Mouse (Mus musculus) liver, postnatal 0 days (tissue): Measurements from ENCODE around the gene B3gnt7.

Experiments used
- CTCF ChIP-seq: sonication (generic); IDR thresholded peaks from 2 replicates; pipeline ENCODE4 v1.5.1; 2016; ENCODE audit warnings: antibody characterized with exemption, low read depth
- EP300 ChIP-seq: IDR thresholded peaks from 2 replicates; pipeline ENCODE4 v1.6.1; 2016; ENCODE audit warnings: antibody characterized with exemption, low read depth, mild to moderate bottlenecking

DNA sequence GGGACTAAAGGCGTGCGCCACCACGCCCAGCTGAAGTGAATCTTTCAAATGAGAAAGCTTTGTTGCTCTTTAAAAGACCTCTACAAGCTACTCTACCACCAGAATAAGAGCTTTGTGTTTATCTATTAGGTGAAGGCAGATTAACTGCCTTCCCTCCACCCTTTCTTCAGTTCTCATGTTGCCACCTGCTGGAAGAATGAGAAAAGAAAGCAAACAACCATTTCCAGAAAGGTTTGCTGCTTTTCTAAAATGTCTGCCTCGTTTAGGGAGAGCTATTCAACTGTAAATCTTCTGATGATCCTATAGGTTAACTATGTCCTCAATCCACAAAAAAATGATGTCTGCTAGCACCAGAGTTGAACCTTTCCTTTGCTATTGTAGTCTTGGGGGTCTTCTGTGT, 46.2 kb downstream of the B3gnt7 start:
- TF ChIP-seq CTCF: 0 out of 2 replicates have a peak, but pooled peaks have one; percentile 24
- TF ChIP-seq EP300: no peak
